Mouse (Mus musculus) CD8-positive naive resting alpha-beta T cell, adult 57 days (primary cell): ENCODE data around the gene Lce1f. TPM values are rescaled to one million over a fixed set of nuclear protein-coding genes. Genes with fewer than 3 reads are reported as not detected.

Experiments
- total RNA-seq: library from RNA; stranded (reverse); gene quantifications from one replicate; pipeline ENCODE4 v1.2.4, GENCODE M21; 2023

The Lce1f gene
- total RNA-seq, result not detected

DNA sequence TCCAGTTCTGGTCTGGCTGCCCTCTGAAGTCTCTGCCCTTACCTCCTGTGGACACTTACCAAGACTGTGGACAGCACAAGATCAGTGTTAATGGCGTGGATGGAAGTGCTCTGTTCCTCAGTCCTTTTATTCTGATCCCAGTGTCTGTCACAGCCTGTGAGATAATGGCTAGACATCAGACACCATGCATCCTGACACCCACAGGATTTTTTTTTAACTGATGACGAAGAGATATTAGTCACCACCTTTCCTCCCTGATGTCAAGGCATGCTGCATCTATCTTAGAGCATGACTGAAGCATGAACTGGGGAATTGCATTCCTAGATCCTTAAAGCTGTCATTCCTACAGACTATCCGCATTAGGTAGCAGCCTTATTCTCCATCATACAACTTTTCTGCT is at the start of gene Lce1f:
Gene Lce1f (minus strand): TSS at position 101 of the 400 bp plus-strand sequence.

DNA sequence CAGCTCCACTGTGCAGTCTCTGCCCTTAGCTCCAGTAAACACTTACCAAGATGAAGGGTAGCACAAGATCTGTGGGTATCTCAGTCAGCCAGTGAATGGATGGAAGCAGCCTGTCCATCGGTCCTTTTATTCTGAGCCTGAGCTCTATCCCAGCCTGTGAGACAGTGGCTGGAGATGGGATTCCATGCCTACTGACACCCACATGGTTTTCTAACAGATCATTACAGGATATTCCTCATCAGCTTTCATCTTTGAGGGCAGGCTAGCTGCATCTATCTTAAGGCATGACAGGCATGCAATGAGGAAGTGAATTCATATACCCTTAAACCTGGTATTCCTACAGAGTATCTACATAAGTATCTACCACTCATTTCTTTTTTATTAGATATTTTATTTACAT is 44.8 kb upstream of the Lce1f start, which contains the start of gene Lce1h:
Gene Lce1h (minus strand): TSS at position 101 of the 400 bp plus-strand sequence.

DNA sequence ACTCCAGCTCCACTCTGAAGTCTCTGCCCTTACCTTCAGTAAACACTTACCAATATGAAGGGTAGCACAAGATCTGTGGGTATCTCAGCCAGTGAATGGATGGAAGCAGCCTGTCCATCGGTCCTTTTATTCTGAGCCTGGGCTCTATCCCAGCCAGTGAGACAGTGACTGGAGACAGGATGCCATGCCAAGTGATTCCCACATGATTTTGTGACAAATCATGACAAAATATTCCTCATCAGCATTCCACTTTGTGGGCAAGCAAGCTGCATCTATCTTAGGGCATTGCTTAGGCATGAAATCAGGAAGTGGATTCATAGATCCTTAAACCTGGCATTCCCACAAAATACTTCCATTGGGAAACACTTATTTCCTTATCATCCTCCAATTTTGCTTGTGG is 32.1 kb upstream of the Lce1f start, which contains the start of gene Lce1g:
Gene Lce1g (minus strand): TSS at position 101 of the 400 bp plus-strand sequence.

DNA sequence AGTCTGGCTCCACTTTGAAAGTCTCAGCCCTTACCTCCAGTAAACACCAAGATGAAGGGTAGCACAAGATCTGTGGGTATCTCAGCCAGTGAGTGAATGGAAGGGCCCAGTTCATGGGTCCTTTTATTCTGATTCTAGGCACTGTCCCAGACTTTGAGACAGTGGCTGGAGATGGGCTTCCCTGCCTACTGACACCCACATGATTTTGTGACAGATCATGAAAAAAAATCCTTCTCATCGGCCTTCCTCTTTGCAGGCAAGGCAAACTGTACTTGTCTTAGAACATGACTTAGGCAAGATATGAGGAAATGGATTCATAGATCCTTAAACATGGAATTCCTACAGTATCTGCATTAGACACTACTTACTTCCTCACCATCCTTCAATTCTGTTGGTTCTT is 18.8 kb upstream of the Lce1f start, which contains the start of gene Gm38119:
Gene Gm38119 (minus strand): TSS at position 101 of the 400 bp plus-strand sequence.

GRCm38 (mm10) chr3:92708974-92709373 is 11.2 kb downstream of the Lce1f start, which contains the start of gene Lce1e:
TSS of gene Lce1e (minus strand) at chr3:92709074.

DNA sequence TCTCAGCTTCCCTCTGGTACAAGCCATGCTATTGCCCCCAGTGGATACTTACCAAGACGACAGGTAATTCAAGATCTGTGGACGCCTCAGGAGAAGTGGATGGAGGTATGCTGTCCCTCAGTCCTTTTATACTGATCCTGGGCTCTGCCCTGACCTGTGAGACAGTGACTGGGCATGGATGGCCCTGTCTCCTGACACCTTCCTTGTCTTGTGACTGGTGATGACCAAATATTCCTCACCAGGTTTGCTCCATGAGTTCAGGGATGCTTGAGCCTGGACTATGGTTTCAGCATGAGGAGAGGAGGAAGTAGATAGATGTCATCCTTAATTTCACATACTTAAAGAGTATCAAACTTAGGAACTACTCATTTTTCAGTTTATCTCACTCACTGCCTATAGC is 33.0 kb downstream of the Lce1f start, which contains the start of gene Lce1d:
Gene Lce1d (minus strand): TSS at position 101 of the 400 bp plus-strand sequence.

DNA sequence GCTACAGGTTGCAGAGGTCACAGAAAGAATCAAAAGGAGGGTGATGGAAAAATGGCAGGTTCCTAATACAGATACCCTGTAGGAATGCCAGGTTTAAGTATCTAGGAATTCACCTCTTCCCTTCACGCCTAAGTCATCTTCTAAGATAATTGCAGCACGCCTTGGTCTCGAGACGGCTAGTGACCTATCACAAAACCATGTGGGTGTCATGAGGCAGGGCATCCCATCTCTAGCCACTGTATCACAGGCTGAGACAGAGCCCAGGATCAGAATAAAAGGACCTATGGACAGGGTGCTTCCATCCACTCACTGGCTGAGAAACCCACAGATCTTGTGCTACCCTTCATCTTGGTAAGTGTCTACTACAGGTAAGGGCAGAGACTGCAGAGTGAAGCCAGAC is 41.2 kb downstream of the Lce1f start, which contains the start of gene Lce1c:
Gene Lce1c (plus strand): TSS at position 301 of the 400 bp plus-strand sequence.

GRCm38 (mm10) chr3:92670215-92670614 is 49.9 kb downstream of the Lce1f start, which contains the start of gene Lce1a2:
TSS of gene Lce1a2 (minus strand) at chr3:92670315.

Other genes starting within 250 kb of the Lce1f start
- gene Sprr1a, start 234.5 kb downstream of the Lce1f start, total RNA-seq, result not detected
- not detected for gene Sprr4, start 219.9 kb downstream of the Lce1f start, total RNA-seq
- gene 2310046K23Rik, start 185.8 kb downstream of the Lce1f start, total RNA-seq, result not detected
- not detected for gene Ivl, start 146.6 kb downstream of the Lce1f start, total RNA-seq
- gene Smcp, start 131.4 kb downstream of the Lce1f start, total RNA-seq, result not detected
- not detected for gene 2210017I01Rik, start 112.9 kb downstream of the Lce1f start, total RNA-seq
- gene Lce6a, start 98.7 kb downstream of the Lce1f start, total RNA-seq, result not detected
- gene Lce1a1, start 72.0 kb downstream of the Lce1f start, total RNA-seq, result not detected
- not detected for gene Lce1b, start 63.4 kb downstream of the Lce1f start, total RNA-seq
- not detected for gene Lce1a2, start 50.0 kb downstream of the Lce1f start, total RNA-seq
- gene Lce1c, start 41.1 kb downstream of the Lce1f start, total RNA-seq, result not detected
- not detected for gene Lce1d, start 33.1 kb downstream of the Lce1f start, total RNA-seq
- gene Lce1e, start 11.3 kb downstream of the Lce1f start, total RNA-seq, result not detected
- not detected for gene Gm38119, start 18.7 kb upstream of the Lce1f start, total RNA-seq
- gene Lce1g, start 32.0 kb upstream of the Lce1f start, total RNA-seq, result not detected
- not detected for gene Lce1h, start 44.7 kb upstream of the Lce1f start, total RNA-seq
- gene Lce1i, start 58.5 kb upstream of the Lce1f start, total RNA-seq, result not detected
- gene Lce1j, start 70.2 kb upstream of the Lce1f start, total RNA-seq, result not detected
- not detected for gene Lce1k, start 87.5 kb upstream of the Lce1f start, total RNA-seq
- not detected for gene Kprp, start 106.9 kb upstream of the Lce1f start, total RNA-seq
- not detected for gene Lce1l, start 130.9 kb upstream of the Lce1f start, total RNA-seq
- not detected for gene 2310050C09Rik, start 149.9 kb upstream of the Lce1f start, total RNA-seq
- not detected for gene Lce3a, start 205.9 kb upstream of the Lce1f start, total RNA-seq
- gene Lce3b, start 212.6 kb upstream of the Lce1f start, total RNA-seq, result not detected
- not detected for gene Lce3c, start 224.1 kb upstream of the Lce1f start, total RNA-seq
- not detected for gene Lce3d, start 237.0 kb upstream of the Lce1f start, total RNA-seq
- gene Lce3e, start 246.7 kb upstream of the Lce1f start, total RNA-seq, result not detected